Mouse (Mus musculus): ENCODE data around the gene 9330182L06Rik. TPM values are rescaled to one million over a fixed set of nuclear protein-coding genes. Genes with fewer than 3 reads are reported as not detected.

The 9330182L06Rik gene
- polyA plus RNA-seq, 1 experiment from 2014 or later: 4.7 TPM

DNA sequence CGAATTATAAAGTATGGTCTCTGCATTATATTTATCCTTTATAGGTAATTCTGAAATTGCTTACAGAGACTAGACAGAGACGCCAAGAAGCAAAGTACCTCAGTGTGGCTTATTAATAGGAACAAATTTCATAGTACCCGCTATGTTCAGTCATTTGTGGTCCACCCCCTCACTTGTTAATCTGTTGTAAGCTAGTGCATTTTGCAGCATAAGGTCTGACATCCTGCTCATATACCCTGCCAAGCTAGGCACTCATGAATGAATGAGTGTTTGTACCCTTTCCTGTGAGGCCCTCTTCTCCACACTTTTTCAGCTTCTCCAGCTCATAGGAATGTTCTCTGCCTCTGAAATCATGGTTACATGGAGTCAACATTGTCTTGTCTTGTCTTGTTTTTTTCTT lies 105.2 kb downstream of the 9330182L06Rik start:
- H3K4me1 ChIP-seq: no peaks in the 10 kb centered on the region
- H3K4me2 ChIP-seq: no peak overlapping the region
- 76% methylated on average over 3 of the region's 3 CpGs for WGBS
- no peak for ATAC-seq (ENCODE audit: insufficient read depth, low FRiP score, low read depth)
- H3K27me3 ChIP-seq (replicated peaks): no peaks in the 10 kb centered on the region
- H3K4me3 ChIP-seq (replicated peaks): no peak overlapping the region
- no peak overlapping the region for H3K9ac ChIP-seq
- no peaks in the 10 kb centered on the region for H3K9me3 ChIP-seq
- H3K27ac ChIP-seq: no peak overlapping the region
- H3K36me3 ChIP-seq: no peaks in the 10 kb centered on the region

DNA sequence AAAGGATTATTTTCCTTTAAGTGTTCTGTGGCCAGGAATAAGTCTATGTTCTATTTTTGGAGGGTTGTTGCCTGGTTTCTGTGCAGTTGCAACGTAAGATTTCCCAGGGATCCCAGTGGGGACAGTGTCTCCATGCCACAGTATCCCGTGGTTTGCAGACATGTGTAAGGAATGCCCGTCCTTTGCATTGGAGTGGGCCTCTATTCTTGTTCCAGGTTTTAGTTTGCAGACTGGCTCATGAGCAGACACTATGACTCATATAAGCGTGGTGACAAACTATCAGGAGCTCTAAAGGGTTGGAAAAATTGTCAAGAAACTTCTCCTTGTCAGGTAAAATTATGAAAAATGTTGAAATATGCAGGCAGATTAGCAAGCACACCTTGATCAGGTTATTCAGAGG lies 107.4 kb downstream of the 9330182L06Rik start:
- Histone ChIP-seq H3K27ac (no peak overlapping the region), H3K27me3 (replicated peaks) (no peaks in the 10 kb centered on the region), H3K9ac (no peak overlapping the region), H3K36me3 (no peaks in the 10 kb centered on the region), H3K4me2 (no peak overlapping the region), H3K9me3 (no peaks in the 10 kb centered on the region), H3K4me1 (no peaks in the 10 kb centered on the region), H3K4me3 (replicated peaks) (no peak overlapping the region)
- 73% methylated on average over 4 of the region's 4 CpGs for WGBS
- ATAC-seq (ENCODE audit: insufficient read depth, low FRiP score, low read depth): no peak

DNA sequence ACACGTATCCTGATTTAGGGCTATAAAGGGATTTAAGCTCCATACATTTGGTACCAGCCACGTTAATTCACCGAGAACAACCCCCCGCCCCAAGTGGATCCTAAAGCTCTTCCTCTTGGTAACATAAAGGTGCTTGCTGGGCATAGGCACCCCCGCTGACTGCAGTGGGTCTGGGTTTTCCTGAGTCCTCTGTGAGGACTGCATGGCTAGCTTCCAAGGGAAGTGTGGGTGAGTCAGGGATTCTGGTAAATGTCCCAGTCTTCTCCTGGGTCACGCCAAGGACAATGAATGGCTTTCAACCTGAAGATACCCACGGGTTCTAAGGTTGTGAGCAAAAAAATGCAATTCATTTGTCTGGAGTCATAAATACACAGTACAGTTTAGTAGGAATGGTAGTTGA lies 124.0 kb downstream of the 9330182L06Rik start:
- no peak overlapping the region for H3K4me2 ChIP-seq
- no peak overlapping the region for H3K4me3 ChIP-seq (replicated peaks)
- no peaks in the 10 kb centered on the region for H3K27me3 ChIP-seq (replicated peaks)
- H3K4me1 ChIP-seq: no peaks in the 10 kb centered on the region
- H3K27ac ChIP-seq: no peak overlapping the region
- no peak overlapping the region for H3K9ac ChIP-seq
- WGBS: 72% methylated on average over 7 of the region's 7 CpGs
- no peak for ATAC-seq (ENCODE audit: insufficient read depth, low FRiP score, low read depth)
- H3K9me3 ChIP-seq: no peaks in the 10 kb centered on the region
- no peaks in the 10 kb centered on the region for H3K36me3 ChIP-seq

DNA sequence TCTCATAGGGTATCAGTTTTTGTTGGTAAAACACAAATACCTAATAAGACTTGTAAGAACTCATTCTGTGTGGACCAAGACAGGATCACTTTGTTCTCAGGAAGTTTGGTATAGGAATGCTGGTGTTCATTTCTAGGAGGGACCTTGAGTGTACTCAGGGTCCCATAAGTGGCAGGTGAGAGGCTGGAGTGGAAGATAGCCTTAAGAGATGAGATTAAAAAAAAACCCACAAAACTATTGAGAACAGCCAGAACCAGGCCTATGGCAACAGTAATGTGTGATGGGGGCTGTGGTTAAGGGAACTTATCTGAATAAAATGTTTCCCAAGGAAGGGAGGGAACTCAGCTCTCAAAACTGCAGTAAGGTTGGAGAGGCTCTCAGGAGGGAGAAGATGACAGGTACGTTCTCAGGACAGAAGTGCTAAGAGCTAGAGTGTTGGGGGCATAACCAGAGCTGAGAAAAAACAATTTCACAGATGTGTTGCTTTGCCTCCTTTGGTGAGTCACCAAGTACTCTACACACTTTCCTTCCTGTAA lies 126.0 kb downstream of the 9330182L06Rik start:
- H3K4me3 ChIP-seq (replicated peaks): no peak overlapping the region
- no peaks in the 10 kb centered on the region for H3K36me3 ChIP-seq
- H3K4me2 ChIP-seq: no peak overlapping the region
- H3K27ac ChIP-seq: no peak overlapping the region
- no peak for ATAC-seq (ENCODE audit: insufficient read depth, low FRiP score, low read depth)
- H3K27me3 ChIP-seq (replicated peaks): no peaks in the 10 kb centered on the region
- H3K4me1 ChIP-seq: no peaks in the 10 kb centered on the region
- H3K9me3 ChIP-seq: no peaks in the 10 kb centered on the region
- WGBS: 58% methylated on average over 1 of the region's 1 CpGs
- H3K9ac ChIP-seq: no peak overlapping the region

DNA sequence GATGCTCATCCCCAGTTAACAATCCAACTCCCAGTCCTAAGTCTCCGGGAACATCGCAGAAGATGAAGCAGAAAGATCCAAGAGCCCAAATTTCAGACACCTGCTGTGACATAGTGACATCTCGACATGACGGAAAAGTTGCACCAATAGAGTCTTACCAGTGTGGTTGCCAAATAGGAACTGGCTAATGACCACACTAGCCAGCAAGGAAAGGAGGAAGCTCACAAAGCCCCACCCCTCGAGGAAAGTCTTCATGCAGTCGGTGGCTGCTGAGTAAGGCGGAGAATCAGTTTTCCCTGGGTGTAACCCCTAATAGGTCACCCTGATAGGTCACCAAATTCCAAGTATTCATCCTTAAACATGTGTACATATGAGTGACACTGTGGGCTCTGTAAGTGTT lies 151.2 kb downstream of the 9330182L06Rik start:
- no peaks in the 10 kb centered on the region for H3K9me3 ChIP-seq
- H3K27ac ChIP-seq: no peak overlapping the region
- no peak overlapping the region for H3K4me2 ChIP-seq
- 83% methylated on average over 7 of the region's 7 CpGs for WGBS
- no peaks in the 10 kb centered on the region for H3K27me3 ChIP-seq (replicated peaks)
- no peak overlapping the region for H3K9ac ChIP-seq
- H3K36me3 ChIP-seq: no peaks in the 10 kb centered on the region
- no peaks in the 10 kb centered on the region for H3K4me1 ChIP-seq
- no peak for ATAC-seq (ENCODE audit: insufficient read depth, low FRiP score, low read depth)
- H3K4me3 ChIP-seq (replicated peaks): no peak overlapping the region

DNA sequence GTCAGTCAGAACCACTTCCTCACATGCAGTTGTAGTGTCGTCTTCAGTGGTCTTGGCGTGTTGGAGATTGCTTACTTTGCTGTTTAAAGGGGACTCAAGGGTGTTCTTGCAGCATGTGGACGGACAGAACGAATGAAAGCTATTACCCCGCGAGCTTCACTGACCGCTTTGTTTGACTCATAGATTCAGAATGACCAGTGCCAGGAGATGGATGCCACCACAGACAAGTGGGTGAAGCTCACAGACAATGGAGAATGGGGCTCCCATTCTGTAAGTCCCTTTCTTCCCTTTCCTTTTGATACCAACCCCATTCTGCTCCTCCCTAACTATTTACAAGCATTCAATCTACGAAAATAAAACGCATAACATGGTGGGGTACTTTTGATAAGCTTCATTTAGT lies 151.9 kb downstream of the 9330182L06Rik start:
- 94% methylated on average over 9 of the region's 9 CpGs for WGBS
- Histone ChIP-seq H3K4me3 (replicated peaks) (no peak overlapping the region), H3K4me2 (no peak overlapping the region), H3K27ac (no peak overlapping the region), H3K36me3 (no peaks in the 10 kb centered on the region), H3K4me1 (no peaks in the 10 kb centered on the region), H3K9ac (no peak overlapping the region), H3K27me3 (replicated peaks) (no peaks in the 10 kb centered on the region), H3K9me3 (no peaks in the 10 kb centered on the region)
- ATAC-seq (ENCODE audit: insufficient read depth, low FRiP score, low read depth): no peak

DNA sequence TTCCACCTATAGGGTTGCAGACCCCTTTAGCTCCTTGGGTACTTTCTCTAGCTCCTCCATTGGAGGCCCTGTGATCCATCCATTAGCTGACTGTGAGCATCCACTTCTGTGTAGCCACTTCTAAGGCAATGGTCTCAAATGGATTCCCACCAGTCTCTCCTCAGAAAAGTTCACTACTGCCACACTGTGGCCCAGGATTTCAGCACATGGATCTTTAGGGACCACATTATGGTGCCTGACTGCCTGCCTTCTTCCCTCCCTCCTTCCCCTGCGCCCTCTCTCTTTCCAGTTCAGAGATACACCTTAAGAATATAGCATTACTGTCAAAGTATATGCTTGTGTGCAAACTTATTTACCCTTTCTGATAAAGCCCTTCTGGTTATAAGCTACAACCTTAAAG lies 154.0 kb downstream of the 9330182L06Rik start:
- no peak overlapping the region for H3K27ac ChIP-seq
- no peaks in the 10 kb centered on the region for H3K27me3 ChIP-seq (replicated peaks)
- 33% methylated on average over 1 of the region's 1 CpGs for WGBS
- H3K4me3 ChIP-seq (replicated peaks): no peak overlapping the region
- no peak for ATAC-seq (ENCODE audit: insufficient read depth, low FRiP score, low read depth)
- H3K9me3 ChIP-seq: no peaks in the 10 kb centered on the region
- no peaks in the 10 kb centered on the region for H3K36me3 ChIP-seq
- H3K9ac ChIP-seq: no peak overlapping the region
- no peak overlapping the region for H3K4me2 ChIP-seq
- H3K4me1 ChIP-seq: no peaks in the 10 kb centered on the region

DNA sequence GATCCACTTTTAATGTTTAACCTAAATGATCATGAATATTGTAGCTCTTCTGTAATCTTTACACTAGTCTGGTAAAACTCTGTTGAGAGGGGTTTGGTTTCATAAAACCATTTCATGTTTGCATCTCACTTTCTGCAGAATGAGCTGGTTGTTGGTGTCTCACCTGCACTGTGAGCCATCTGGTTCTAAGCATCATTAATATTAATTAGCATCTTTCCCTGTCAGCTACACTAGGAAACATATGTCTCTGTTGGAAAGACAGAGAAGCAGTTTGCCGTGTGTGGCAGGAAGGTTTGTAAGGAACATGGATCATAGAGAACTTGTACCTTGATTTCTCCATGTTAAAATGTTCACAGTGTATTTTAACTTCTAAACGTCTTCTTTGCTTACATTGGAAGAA lies 158.5 kb downstream of the 9330182L06Rik start:
- Histone ChIP-seq H3K9me3 (no peaks in the 10 kb centered on the region), H3K27me3 (replicated peaks) (no peaks in the 10 kb centered on the region), H3K4me1 (no peaks in the 10 kb centered on the region), H3K4me2 (no peak overlapping the region), H3K9ac (no peak overlapping the region), H3K36me3 (no peaks in the 10 kb centered on the region), H3K4me3 (replicated peaks) (no peak overlapping the region), H3K27ac (no peak overlapping the region)
- 42% methylated on average over 2 of the region's 2 CpGs for whole genome bisulfite sequencing
- no peak for ATAC-seq (ENCODE audit: insufficient read depth, low FRiP score, low read depth)

DNA sequence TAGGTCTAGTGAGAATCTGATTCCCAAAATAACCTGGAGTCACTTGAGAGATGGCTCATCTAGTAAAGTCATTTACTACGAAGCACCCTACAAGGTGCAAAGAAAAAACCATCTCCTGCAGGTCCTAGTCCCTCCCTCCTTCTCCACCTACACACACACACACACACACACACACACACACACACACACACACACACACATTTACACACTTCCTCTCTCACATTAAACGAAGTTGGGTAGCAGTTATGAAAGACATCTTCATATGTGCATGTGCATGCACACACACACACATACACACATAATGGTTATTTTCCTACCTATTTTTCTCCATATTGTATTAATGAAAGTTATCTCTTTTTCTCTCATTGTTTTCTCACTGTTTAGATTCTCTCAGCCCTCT lies 161.2 kb downstream of the 9330182L06Rik start:
- Histone ChIP-seq H3K27me3 (replicated peaks) (no peaks in the 10 kb centered on the region), H3K27ac (no peak overlapping the region), H3K36me3 (no peaks in the 10 kb centered on the region), H3K4me3 (replicated peaks) (no peak overlapping the region), H3K9ac (no peak overlapping the region), H3K9me3 (no peaks in the 10 kb centered on the region), H3K4me1 (no peaks in the 10 kb centered on the region), H3K4me2 (no peak overlapping the region)
- no peak for ATAC-seq (ENCODE audit: insufficient read depth, low FRiP score, low read depth)
- 80% methylated on average over 2 of the region's 2 CpGs for WGBS

DNA sequence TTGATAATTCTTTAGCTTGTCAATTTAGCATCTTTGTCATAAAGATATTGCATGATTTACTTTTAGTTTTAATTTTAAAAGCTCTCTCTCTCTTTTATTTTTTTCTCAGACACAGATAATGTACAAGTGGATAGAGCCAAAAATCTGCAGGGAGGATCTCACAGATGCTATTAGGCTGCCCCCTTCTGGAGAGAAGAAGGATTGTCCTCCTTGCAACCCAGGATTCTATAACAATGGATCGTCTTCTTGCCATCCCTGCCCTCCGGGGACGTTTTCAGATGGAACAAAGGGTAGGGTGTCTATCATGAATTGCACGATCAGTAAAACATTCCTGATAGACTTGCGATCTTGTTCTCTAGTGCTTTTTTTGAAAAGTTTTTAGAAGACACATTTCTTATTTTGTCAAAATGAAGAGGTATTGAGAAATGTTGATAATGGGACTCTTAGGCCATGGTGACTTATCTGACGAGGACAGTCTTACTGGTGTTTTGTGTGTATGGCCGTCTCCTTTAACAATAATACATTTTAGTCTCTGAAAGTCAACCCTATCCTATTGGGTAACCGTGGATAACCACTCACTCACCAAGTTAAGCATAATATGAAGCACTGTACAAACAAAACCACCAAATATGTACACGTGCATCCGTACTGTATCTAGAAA lies 161.8 kb downstream of the 9330182L06Rik start:
- 46% methylated on average over 10 of the region's 10 CpGs for WGBS
- Histone ChIP-seq H3K27me3 (replicated peaks) (no peaks in the 10 kb centered on the region), H3K9me3 (no peaks in the 10 kb centered on the region), H3K27ac (no peak overlapping the region), H3K4me2 (no peak overlapping the region), H3K9ac (no peak overlapping the region), H3K4me1 (no peaks in the 10 kb centered on the region), H3K36me3 (no peaks in the 10 kb centered on the region), H3K4me3 (replicated peaks) (no peak overlapping the region)
- no peak for ATAC-seq (ENCODE audit: insufficient read depth, low FRiP score, low read depth)

DNA sequence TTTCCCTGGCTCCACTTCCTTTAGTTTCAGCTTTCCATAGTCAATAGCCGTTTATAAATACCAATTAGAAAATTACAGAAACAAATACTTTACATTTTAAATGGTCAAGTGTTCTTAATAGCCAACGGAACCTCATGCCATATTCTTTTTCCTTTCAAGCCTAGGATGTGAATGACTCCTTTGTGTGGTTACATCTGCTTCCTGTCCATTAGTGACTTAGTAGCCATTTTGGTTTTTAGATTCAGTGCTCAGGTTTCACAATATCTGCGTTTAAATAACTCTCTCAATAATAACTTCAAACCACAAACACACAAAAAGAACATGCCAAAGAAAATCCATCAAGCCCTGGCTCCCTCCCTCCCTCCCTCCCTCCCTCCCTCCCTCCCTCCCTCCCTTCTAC lies 162.8 kb downstream of the 9330182L06Rik start:
- WGBS: 60% methylated on average over 3 of the region's 3 CpGs

DNA sequence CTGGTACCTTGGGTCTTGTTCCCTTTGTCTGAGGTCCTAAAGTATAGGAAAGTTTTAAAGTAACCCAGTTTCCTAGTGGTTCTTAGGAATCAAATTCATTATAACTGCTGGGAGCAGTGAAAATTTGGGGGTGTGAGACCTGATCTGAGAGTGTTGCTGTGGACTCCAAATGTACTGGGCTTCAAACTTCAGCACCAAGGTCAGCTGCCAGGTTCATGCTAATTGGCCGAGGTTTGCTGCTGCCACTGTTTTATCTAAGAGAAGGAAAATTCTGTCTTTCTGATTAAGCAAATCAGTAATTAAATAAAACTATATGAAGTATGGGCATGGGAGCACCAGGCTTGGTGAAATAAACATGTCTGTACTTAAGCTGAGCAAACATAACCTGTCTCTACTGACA lies 180.2 kb downstream of the 9330182L06Rik start:
- Histone ChIP-seq H3K4me2 (no peak overlapping the region), H3K4me3 (replicated peaks) (no peak overlapping the region), H3K27ac (no peak overlapping the region), H3K27me3 (replicated peaks) (no peaks in the 10 kb centered on the region), H3K9ac (no peak overlapping the region), H3K36me3 (no peaks in the 10 kb centered on the region), H3K4me1 (no peaks in the 10 kb centered on the region), H3K9me3 (no peaks in the 10 kb centered on the region)
- 0% methylated on average over 1 of the region's 1 CpGs for WGBS
- no peak for ATAC-seq (ENCODE audit: insufficient read depth, low FRiP score, low read depth)

More for the DNA sequence above, 162.8 kb downstream of the 9330182L06Rik start:
- Histone ChIP-seq H3K27ac (no peak overlapping the region), H3K9ac (no peak overlapping the region), H3K4me2 (no peak overlapping the region), H3K36me3 (no peaks in the 10 kb centered on the region), H3K9me3 (no peaks in the 10 kb centered on the region), H3K4me1 (no peaks in the 10 kb centered on the region), H3K27me3 (replicated peaks) (no peaks in the 10 kb centered on the region), H3K4me3 (replicated peaks) (no peak overlapping the region)
- ATAC-seq (ENCODE audit: insufficient read depth, low FRiP score, low read depth): no peak

DNA sequence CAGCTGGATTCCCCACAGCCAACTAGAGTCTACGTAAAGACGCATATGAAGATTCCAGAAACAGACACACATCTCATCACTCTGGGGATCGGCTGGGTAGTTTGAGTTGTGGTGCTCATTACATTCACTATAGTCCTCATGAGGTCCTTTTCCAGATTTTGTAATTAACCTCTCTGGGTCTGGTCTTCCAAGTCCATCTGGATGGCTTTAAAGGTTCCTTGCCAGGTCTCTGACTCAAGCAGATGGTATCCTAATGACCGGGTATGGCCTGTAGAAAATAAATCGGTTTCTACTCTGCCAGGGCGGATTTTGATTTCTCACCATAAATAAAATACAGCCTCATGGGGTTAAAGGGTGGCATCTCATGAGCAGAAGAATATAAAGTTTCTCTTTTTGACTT lies 183.0 kb downstream of the 9330182L06Rik start:
- Histone ChIP-seq H3K9me3 (no peaks in the 10 kb centered on the region), H3K4me1 (no peaks in the 10 kb centered on the region), H3K4me2 (no peak overlapping the region), H3K27ac (no peak overlapping the region), H3K27me3 (replicated peaks) (no peaks in the 10 kb centered on the region), H3K4me3 (replicated peaks) (no peak overlapping the region), H3K9ac (no peak overlapping the region), H3K36me3 (no peaks in the 10 kb centered on the region)
- ATAC-seq (ENCODE audit: insufficient read depth, low FRiP score, low read depth): no peak
- 81% methylated on average over 6 of the region's 6 CpGs for WGBS

All from stomach, embryonic 15.5 days (tissue).